Mouse (Mus musculus): ENCODE data around the gene Eml2.

Eml2 gene

GRCm38 (mm10) chr7:19230899-19231298 lies 54.7 kb downstream of the Eml2 start:
- DNase-seq (ENCODE audit: low spot score): no peak

- DNase-seq (ENCODE audit: low spot score): no peak
Observed at GRCm38 (mm10) chr7:19231849-19232248, 55.6 kb downstream of the Eml2 start.

GRCm38 (mm10) chr7:19234652-19235051 lies 58.4 kb downstream of the Eml2 start:
- DNase-seq (ENCODE audit: low spot score): no peak

- no peak for DNase-seq (ENCODE audit: low spot score)
Observed at GRCm38 (mm10) chr7:19235092-19235671, 59.0 kb downstream of the Eml2 start.

GRCm38 (mm10) chr7:19236411-19236810 lies 60.2 kb downstream of the Eml2 start:
- no peak for DNase-seq (ENCODE audit: low spot score)

- DNase-seq (ENCODE audit: low spot score): no peak
Observed at GRCm38 (mm10) chr7:19238344-19238743, 62.1 kb downstream of the Eml2 start.

- DNase-seq (ENCODE audit: low spot score): peak; percentile 67
Observed at GRCm38 (mm10) chr7:19239423-19239822, 63.2 kb downstream of the Eml2 start.

GRCm38 (mm10) chr7:19239986-19240385 lies 63.8 kb downstream of the Eml2 start:
- no peak for DNase-seq (ENCODE audit: low spot score)

- no peak for DNase-seq (ENCODE audit: low spot score)
Observed at GRCm38 (mm10) chr7:19240905-19241463, 64.8 kb downstream of the Eml2 start.

- DNase-seq (ENCODE audit: low spot score): no peak
Observed at GRCm38 (mm10) chr7:19242005-19242404, 65.8 kb downstream of the Eml2 start.

GRCm38 (mm10) chr7:19243858-19244257 lies 67.6 kb downstream of the Eml2 start:
- DNase-seq (ENCODE audit: low spot score): no peak

GRCm38 (mm10) chr7:19245083-19245482 lies 68.9 kb downstream of the Eml2 start:
- DNase-seq (ENCODE audit: low spot score): no peak

- DNase-seq (ENCODE audit: low spot score): no peak
Observed at GRCm38 (mm10) chr7:19246855-19247254, 70.6 kb downstream of the Eml2 start.

GRCm38 (mm10) chr7:19247511-19247910 lies 71.3 kb downstream of the Eml2 start:
- DNase-seq (ENCODE audit: low spot score): no peak

GRCm38 (mm10) chr7:19252078-19252477 lies 75.9 kb downstream of the Eml2 start:
- DNase-seq (ENCODE audit: low spot score): no peak

- no peak for DNase-seq (ENCODE audit: low spot score)
Observed at GRCm38 (mm10) chr7:19253437-19253836, 77.2 kb downstream of the Eml2 start.

GRCm38 (mm10) chr7:19255395-19255794 lies 79.2 kb downstream of the Eml2 start:
- no peak for DNase-seq (ENCODE audit: low spot score)

All from spleen, adult 12 weeks (tissue).